Mouse (Mus musculus) forebrain, embryonic 14.5 days (tissue): Measurements from ENCODE around the gene Ssbp3. TPM values are rescaled to one million over a fixed set of nuclear protein-coding genes. Genes with fewer than 3 reads are reported as not detected.

Source experiments
- ATAC-seq: fragments of 200-750 bp; cut with Nextera tagmentation; 2 replicates; pipeline ENCODE4 v1.8.0; 2017; ENCODE audit warnings: mild to moderate bottlenecking, moderate library complexity
- DNase-seq: peaks from one replicate; pipeline ENCODE4 v3.0.0-alpha.2; 2015; ENCODE audit warnings: low spot score
- H3K27ac ChIP-seq: fragments of 300-500 bp; sonication (generic); 2 replicates; pipeline ENCODE4 v1.5.1; 2014; ENCODE audit warnings: low read depth, mild to moderate bottlenecking, control low read depth, low read length, moderate library complexity
- H3K27me3 ChIP-seq: fragments of 300-500 bp; sonication (generic); replicated peaks from 2 replicates; pipeline ENCODE4 v1.6.1; 2014; ENCODE audit warnings: low read length, control low read depth, mixed read lengths; ENCODE audit not compliant: control insufficient read depth, insufficient read depth
- H3K36me3 ChIP-seq: fragments of 300-500 bp; sonication (generic); 2 replicates; pipeline ENCODE4 v1.6.1; 2014; ENCODE audit warnings: low read length, control low read depth; ENCODE audit not compliant: control insufficient read depth, insufficient read depth
- H3K4me1 ChIP-seq: fragments of 300-500 bp; sonication (generic); 2 replicates; pipeline ENCODE4 v1.6.1; 2014; ENCODE audit warnings: antibody characterized with exemption, low read length, control low read depth; ENCODE audit not compliant: control insufficient read depth, insufficient read depth
- H3K4me2 ChIP-seq: fragments of 300-500 bp; sonication (generic); 2 replicates; pipeline ENCODE4 v1.6.1; 2014; ENCODE audit warnings: mild to moderate bottlenecking, control low read depth, low read length
- H3K4me3 ChIP-seq: fragments of 300-500 bp; sonication (generic); 2 replicates; pipeline ENCODE4 v1.5.1; 2014; ENCODE audit warnings: low read depth, low read length, control low read depth
- H3K9ac ChIP-seq: fragments of 300-500 bp; sonication (generic); 2 replicates; pipeline ENCODE4 v1.6.1; 2014; ENCODE audit warnings: mild to moderate bottlenecking, low read length, control low read depth, moderate library complexity
- H3K9me3 ChIP-seq: fragments of 300-500 bp; sonication (generic); replicated peaks from 2 replicates; pipeline ENCODE4 v1.6.1; 2016; ENCODE audit warnings: low read length, control low read depth, mixed read lengths; ENCODE audit not compliant: control insufficient read depth
- WGBS: fragments of 180-500 bp; shearing (Covaris S2); extraction: QIAGEN DNeasy Blood & Tissue Kit; methylation state at CpG from one replicate; pipeline ENCODE4 v1.1.7; 2014; 5-methylcytosine and 5-hydroxymethylcytosine counted together
- polyA plus RNA-seq: library from polyadenylated mRNA; unstranded; fragments of >200 nt; fragmentation: Nextera tagmentation; extraction: Ambion mirVana; gene quantifications from 2 replicates; pipeline ENCODE4 v1.2.1, GENCODE M21; 2014

The Ssbp3 gene
- polyA plus RNA-seq, 1 experiment from 2014 or later: 118 TPM

GRCm38 (mm10) chr4:107001916-107002488 is 91.5 kb downstream of the Ssbp3 start:
- H3K9ac ChIP-seq: 0 out of 2 replicates have a peak overlapping the region, but pooled peaks have one; percentile 10
- peak; percentile 64 for ATAC-seq
- H3K27me3 ChIP-seq: no peaks in the 10 kb centered on the region
- H3K27ac ChIP-seq: peak overlapping the region; percentile 52
- H3K4me3 ChIP-seq: no peak overlapping the region
- 22% methylated on average over 14 of the region's 14 CpGs for WGBS
- no peaks in the 10 kb centered on the region for H3K9me3 ChIP-seq
- peaks cover 34% of the 10 kb centered on the region for H3K4me1 ChIP-seq
- no peaks in the 10 kb centered on the region for H3K36me3 ChIP-seq
- peak; percentile 55 for DNase-seq
- H3K4me2 ChIP-seq: no peak overlapping the region

DNA sequence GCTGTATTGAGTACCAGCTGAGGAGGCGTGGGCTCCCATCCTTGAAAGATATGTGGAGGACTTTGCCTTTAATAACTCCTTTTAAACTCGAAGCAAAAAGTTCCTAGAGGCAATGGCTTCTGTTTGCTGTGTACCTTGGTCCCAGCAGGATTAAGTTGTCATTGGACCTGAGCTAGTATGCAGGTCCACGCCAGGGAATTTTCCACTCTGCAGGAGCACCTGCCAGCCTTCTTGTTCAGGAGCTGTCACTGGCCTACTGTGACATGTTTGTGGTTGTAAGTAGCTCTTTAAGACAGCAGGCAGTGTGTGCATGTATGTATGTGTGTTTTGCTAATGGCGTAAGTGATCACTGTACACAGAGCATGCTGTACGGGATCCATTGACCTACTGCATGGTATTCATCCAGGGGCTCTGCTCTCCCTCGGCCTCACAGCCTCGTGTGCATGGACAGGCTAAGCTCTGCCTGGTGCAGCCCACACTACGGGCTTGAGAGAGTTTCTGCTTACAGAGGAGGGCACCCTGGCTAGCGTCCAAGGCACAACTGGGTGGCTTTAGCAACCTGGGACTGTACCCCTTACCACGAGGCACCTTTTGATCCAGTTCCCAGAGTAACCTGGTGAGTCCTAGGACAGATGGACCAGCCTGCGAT is 92.1 kb downstream of the Ssbp3 start:
- H3K27ac ChIP-seq: 0 out of 2 replicates have a peak overlapping the region, but pooled peaks have one; percentile 52
- 56% methylated on average over 11 of the region's 11 CpGs for WGBS
- H3K36me3 ChIP-seq: no peaks in the 10 kb centered on the region
- no peak overlapping the region for H3K4me3 ChIP-seq
- DNase-seq (no peak), ATAC-seq (peak; percentile 27; the same call in 1 of the 2 replicates)
- H3K4me2 ChIP-seq: no peak overlapping the region
- H3K9me3 ChIP-seq: no peaks in the 10 kb centered on the region
- peaks cover 30% of the 10 kb centered on the region for H3K4me1 ChIP-seq
- H3K9ac ChIP-seq: no peak overlapping the region
- H3K27me3 ChIP-seq: no peaks in the 10 kb centered on the region

GRCm38 (mm10) chr4:107003199-107003598 is 92.7 kb downstream of the Ssbp3 start:
- peaks cover 30% of the 10 kb centered on the region for H3K4me1 ChIP-seq
- no peaks in the 10 kb centered on the region for H3K27me3 ChIP-seq
- no peak overlapping the region for H3K9ac ChIP-seq
- H3K9me3 ChIP-seq: no peaks in the 10 kb centered on the region
- ATAC-seq: no peak
- no peak for DNase-seq
- H3K27ac ChIP-seq: no peak overlapping the region
- H3K4me3 ChIP-seq: no peak overlapping the region
- H3K4me2 ChIP-seq: no peak overlapping the region
- 62% methylated on average over 2 of the region's 2 CpGs for WGBS
- no peaks in the 10 kb centered on the region for H3K36me3 ChIP-seq

DNA sequence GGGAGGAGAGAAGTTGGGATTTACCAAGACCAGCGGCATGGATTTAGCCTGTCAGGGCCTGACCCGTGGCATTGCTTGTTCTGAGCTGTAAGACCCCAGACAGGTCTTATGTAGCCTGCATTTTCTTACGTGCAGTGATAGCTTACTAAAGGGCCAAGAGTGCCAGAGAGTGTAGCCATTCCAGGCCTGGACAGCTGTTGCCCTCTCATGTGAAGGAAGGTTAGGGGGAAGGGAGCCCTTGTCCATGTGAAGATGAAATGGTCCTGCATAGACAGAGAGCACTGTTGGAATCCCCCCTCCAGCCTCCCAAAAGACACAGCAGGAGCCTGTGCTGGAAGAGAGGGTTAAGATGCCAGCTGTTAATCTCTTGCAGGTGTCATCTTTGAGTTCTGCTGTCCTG is 93.3 kb downstream of the Ssbp3 start:
- 67% methylated on average over 3 of the region's 3 CpGs for WGBS
- Histone ChIP-seq H3K4me3 (no peak overlapping the region), H3K27ac (no peak overlapping the region), H3K4me1 (peaks cover 30% of the 10 kb centered on the region), H3K36me3 (0 out of 2 replicates have a peak, but pooled peaks cover 3% of the 10 kb centered on the region), H3K4me2 (no peak overlapping the region), H3K9ac (no peak overlapping the region; the same call in 1 of the 2 replicates), H3K27me3 (no peaks in the 10 kb centered on the region), H3K9me3 (no peaks in the 10 kb centered on the region)
- ATAC-seq (no peak), DNase-seq (no peak)

DNA sequence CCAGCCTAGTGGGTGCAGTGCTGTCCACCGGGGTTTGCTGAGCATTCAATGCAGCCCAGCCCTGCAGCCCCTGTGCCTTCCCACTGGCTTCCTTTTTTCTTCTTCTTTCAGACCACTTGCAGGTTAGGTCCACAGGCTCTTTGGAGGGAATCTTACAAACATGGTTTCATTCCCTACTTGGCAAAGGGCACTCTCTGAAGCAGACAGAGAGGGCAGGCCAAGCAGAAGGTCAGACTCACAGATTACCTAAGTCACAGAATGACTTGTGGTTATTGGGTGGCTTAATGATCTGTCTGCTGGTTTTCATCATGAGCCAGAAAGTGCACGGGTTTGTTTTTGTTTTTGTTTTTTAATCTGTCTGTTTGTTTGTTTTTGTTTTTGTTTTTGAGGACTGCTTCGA is 93.8 kb downstream of the Ssbp3 start:
- ATAC-seq (no peak), DNase-seq (no peak)
- Histone ChIP-seq H3K27me3 (no peaks in the 10 kb centered on the region), H3K9me3 (no peaks in the 10 kb centered on the region), H3K27ac (no peak overlapping the region), H3K9ac (no peak overlapping the region; the same call in 1 of the 2 replicates), H3K4me3 (no peak overlapping the region), H3K4me1 (peaks cover 28% of the 10 kb centered on the region), H3K36me3 (0 out of 2 replicates have a peak, but pooled peaks cover 3% of the 10 kb centered on the region), H3K4me2 (no peak overlapping the region)
- 75% methylated on average over 3 of the region's 3 CpGs for WGBS

DNA sequence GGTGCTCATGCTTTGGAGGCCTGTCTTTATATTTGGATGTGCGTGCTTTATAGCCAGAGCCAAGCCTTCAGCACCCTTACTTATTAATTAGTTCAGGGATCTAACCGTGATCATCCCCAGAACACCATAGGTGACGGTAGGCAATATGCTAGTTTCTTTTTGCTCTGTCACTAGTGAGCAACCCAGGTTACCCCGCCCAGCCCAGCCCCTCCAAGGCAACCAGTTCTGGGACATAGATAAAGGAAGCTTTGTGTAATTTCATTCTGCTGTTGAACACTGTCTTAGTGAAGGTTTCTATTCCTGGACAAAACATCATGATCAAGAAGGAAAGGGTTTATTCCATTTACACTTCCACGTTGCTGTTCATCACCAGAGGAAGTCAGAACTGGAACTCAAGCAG is 94.7 kb downstream of the Ssbp3 start:
- peaks cover 11% of the 10 kb centered on the region; the same call in 1 of the 2 replicates for H3K36me3 ChIP-seq
- H3K4me2 ChIP-seq: no peak overlapping the region
- no peaks in the 10 kb centered on the region for H3K27me3 ChIP-seq
- ATAC-seq (no peak), DNase-seq (no peak)
- H3K9ac ChIP-seq: no peak overlapping the region
- no peaks in the 10 kb centered on the region for H3K9me3 ChIP-seq
- peaks cover 28% of the 10 kb centered on the region for H3K4me1 ChIP-seq
- 83% methylated on average over 5 of the region's 5 CpGs for WGBS
- H3K4me3 ChIP-seq: no peak overlapping the region
- H3K27ac ChIP-seq: no peak overlapping the region

DNA sequence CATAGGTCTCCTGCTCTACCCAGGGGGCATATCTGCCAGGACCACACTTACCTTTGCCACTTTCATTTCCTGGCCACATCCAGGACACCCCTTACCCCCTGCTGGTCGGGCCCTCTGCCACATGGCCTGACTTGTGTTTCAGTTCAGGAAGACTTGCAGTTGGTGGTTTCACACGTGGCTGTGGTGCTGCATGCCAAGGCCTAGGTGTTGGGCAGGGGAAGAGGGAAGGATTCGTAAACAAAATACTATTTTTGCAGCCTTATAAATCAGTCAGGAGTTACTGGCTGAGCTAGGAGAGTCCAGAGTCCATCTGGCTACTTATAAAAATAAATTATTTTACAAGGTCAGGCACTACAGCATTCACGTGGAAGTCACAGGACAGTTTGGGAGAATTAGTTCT is 95.7 kb downstream of the Ssbp3 start:
- peaks cover 18% of the 10 kb centered on the region for H3K36me3 ChIP-seq
- no peak overlapping the region for H3K9ac ChIP-seq
- DNase-seq (no peak), ATAC-seq (no peak)
- no peak overlapping the region for H3K27ac ChIP-seq
- H3K9me3 ChIP-seq: no peaks in the 10 kb centered on the region
- no peak overlapping the region for H3K4me3 ChIP-seq
- WGBS: 90% methylated on average over 4 of the region's 4 CpGs
- no peak overlapping the region for H3K4me2 ChIP-seq
- peaks cover 23% of the 10 kb centered on the region for H3K4me1 ChIP-seq
- H3K27me3 ChIP-seq: no peaks in the 10 kb centered on the region

DNA sequence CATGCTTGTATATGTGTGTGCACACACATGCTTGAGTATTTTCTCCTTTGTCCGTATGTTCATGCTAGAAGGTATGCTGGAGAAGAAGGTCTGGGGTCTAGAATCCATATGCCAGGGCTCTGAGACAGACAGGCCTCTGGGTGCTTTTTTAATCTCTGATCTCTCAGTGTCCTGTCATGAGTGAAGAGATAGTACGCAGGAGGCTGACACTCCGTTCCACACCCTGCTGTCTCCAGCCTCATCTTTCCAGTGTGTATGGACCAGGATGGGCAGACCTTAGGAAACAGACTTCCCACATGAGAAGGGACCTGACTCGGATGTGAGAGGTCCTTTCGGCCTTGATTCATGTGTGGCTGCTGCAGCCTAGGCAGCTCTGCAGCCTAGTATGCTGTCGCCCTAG is 96.3 kb downstream of the Ssbp3 start:
- WGBS: 90% methylated on average over 6 of the region's 6 CpGs

GRCm38 (mm10) chr4:107007359-107007758 is 96.9 kb downstream of the Ssbp3 start:
- Histone ChIP-seq H3K4me3 (no peak overlapping the region), H3K4me1 (peaks cover 12% of the 10 kb centered on the region)
- WGBS: 95% methylated on average over 8 of the region's 8 CpGs

More for the DNA sequence above, 96.3 kb downstream of the Ssbp3 start:
- Histone ChIP-seq H3K9ac (no peak overlapping the region), H3K9me3 (no peaks in the 10 kb centered on the region), H3K4me1 (peaks cover 18% of the 10 kb centered on the region), H3K4me2 (no peak overlapping the region), H3K27me3 (no peaks in the 10 kb centered on the region), H3K27ac (no peak overlapping the region), H3K4me3 (no peak overlapping the region), H3K36me3 (peaks cover 18% of the 10 kb centered on the region)
- DNase-seq: no peak
- no peak for ATAC-seq

More at GRCm38 (mm10) chr4:107007359-107007758, 96.9 kb downstream of the Ssbp3 start:
- H3K9me3 ChIP-seq: no peaks in the 10 kb centered on the region
- DNase-seq (no peak), ATAC-seq (no peak)
- H3K9ac ChIP-seq: no peak overlapping the region
- no peaks in the 10 kb centered on the region for H3K27me3 ChIP-seq
- H3K27ac ChIP-seq: no peak overlapping the region
- H3K4me2 ChIP-seq: no peak overlapping the region
- H3K36me3 ChIP-seq: peaks cover 18% of the 10 kb centered on the region
